Mouse (Mus musculus) kidney, adult 2 months (tissue): ENCODE data around the gene Dzip1l.

ENCODE experiments used
- CTCF ChIP-seq: fragments of 200-500 bp; conservative IDR thresholded peaks from 2 replicates; pipeline ENCODE4 v1.5.1; 2011; ENCODE audit warnings: low read depth, mild to moderate bottlenecking, control low read depth, low read length, moderate library complexity, mixed read lengths; ENCODE audit not compliant: insufficient read depth, insufficient read length
- POLR2A ChIP-seq: fragments of 200-500 bp; IDR thresholded peaks from one replicate; pipeline ENCODE4 v1.6.1; 2011; ENCODE audit warnings: low read depth, low read length, control low read depth

GRCm38 (mm10) chr9:99622966-99623365, 6.3 kb upstream of the Dzip1l start:
- TF ChIP-seq CTCF (no peak), POLR2A (no peak)
